Mouse (Mus musculus): Measurements from ENCODE around the gene Trim65. TPM values are rescaled to one million over a fixed set of nuclear protein-coding genes. Genes with fewer than 3 reads are reported as not detected.

Trim65 gene
- total and polyA plus RNA-seq, 2 experiments from 2014 or later = 2.7 to 5.9 TPM

DNA sequence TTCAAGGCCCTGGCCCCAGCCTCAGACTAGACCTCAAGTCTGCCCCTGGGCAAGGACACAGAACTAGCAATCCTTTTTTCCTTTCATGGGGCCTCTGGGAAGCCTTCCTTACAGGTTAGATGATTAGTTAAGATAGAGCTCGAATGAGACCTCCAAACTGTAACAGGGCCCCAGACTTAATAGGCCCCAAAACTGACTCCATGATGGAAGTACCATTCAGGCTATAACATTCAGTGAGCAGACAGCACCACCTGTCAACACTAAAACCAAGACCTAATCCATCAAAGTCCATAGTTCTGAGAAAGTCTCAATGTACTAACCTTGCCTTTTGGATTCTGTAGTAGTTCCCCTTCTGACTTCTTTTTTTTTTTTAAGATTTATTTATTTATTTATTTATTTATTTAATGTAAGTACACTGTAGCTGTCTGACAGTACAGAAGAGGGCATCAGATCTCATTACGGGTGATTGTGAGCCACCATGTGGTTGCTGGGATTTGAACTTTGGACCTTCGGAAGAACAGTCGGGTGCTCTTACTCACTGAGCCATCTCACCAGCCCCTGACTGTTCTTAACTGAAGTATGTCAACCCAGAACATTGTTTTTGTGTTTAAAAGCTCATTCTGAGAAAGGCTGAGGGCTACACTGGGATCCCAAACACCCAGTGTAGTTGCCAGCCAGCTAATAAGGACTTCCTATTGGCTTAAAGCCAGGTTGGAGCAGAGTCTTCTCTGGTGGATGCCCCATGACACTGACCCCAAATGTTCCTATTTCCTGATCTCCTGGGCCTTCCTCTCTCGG is 39.3 kb upstream of the Trim65 start:
- no peak for TF ChIP-seq CTCF (IDR thresholded peaks at IDR 0.05; ENCODE audit: low read depth)
- no peak for TF ChIP-seq EP300 (IDR thresholded peaks at IDR 0.05; ENCODE audit: low read depth)
- H3K36me3 ChIP-seq (replicated peaks; ENCODE audit: control insufficient read depth, insufficient read depth, low read length) = peaks cover 49% of the 10 kb centered on the region
- H3K4me1 ChIP-seq (ENCODE audit: control insufficient read depth, insufficient read depth) = peaks cover 8% of the 10 kb centered on the region
- 77% methylated on average over 5 of the region's 5 CpGs for WGBS
- no peak overlapping the region for H3K4me2 ChIP-seq (ENCODE audit: low read depth, low read length)
- no peak for ATAC-seq (ENCODE audit: insufficient read depth, low read depth)
- DNase-seq (ENCODE audit: low spot score) = no peak
- H3K27ac ChIP-seq (ENCODE audit: low read depth) = no peak overlapping the region
- no peaks in the 10 kb centered on the region for H3K27me3 ChIP-seq (ENCODE audit: control insufficient read depth, insufficient read depth, low read length)
- H3K9ac ChIP-seq (replicated peaks; ENCODE audit: low read depth, low read length) = no peak overlapping the region
- no peak overlapping the region for H3K4me3 ChIP-seq (ENCODE audit: low read depth, low read length)
- H3K9me3 ChIP-seq (replicated peaks; ENCODE audit: control insufficient read depth, low read length) = no peaks in the 10 kb centered on the region

DNA sequence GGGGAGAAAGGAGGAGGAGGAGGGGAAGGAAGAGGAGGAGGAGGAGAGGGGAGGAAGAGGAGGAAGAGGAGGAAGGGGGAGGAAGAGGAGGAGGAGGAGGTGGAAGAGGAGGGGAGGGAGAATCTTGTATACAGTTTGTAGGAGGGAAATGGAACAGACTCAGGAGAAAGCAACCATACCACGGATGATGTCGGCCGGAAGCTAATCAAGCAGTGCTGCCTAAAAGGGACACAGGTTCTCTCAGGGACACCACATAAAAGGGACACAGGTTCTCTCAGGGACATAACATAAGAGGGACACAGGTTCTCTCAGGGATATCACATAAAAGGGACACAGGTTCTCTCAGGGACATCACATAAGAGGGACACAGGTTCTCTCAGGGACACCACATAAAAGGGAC is 38.3 kb upstream of the Trim65 start:
- H3K27me3 ChIP-seq (ENCODE audit: control insufficient read depth, insufficient read depth, low read length) = no peaks in the 10 kb centered on the region
- H3K9me3 ChIP-seq (replicated peaks; ENCODE audit: control insufficient read depth, low read length) = no peaks in the 10 kb centered on the region
- DNase-seq (ENCODE audit: low spot score) (no peak), ATAC-seq (ENCODE audit: insufficient read depth, low read depth) (no peak)
- no peak overlapping the region for H3K9ac ChIP-seq (replicated peaks; ENCODE audit: low read depth, low read length)
- TF ChIP-seq EP300 (IDR thresholded peaks at IDR 0.05; ENCODE audit: low read depth) = no peak
- no peak for TF ChIP-seq CTCF (IDR thresholded peaks at IDR 0.05; ENCODE audit: low read depth)
- H3K27ac ChIP-seq (ENCODE audit: low read depth) = no peak overlapping the region
- no peak overlapping the region for H3K4me2 ChIP-seq (ENCODE audit: low read depth, low read length)
- WGBS = 71% methylated on average over 3 of the region's 3 CpGs
- H3K4me3 ChIP-seq (ENCODE audit: low read depth, low read length) = no peak overlapping the region
- H3K36me3 ChIP-seq (replicated peaks; ENCODE audit: control insufficient read depth, insufficient read depth, low read length) = peaks cover 44% of the 10 kb centered on the region
- H3K4me1 ChIP-seq (ENCODE audit: control insufficient read depth, insufficient read depth) = peaks cover 8% of the 10 kb centered on the region

DNA sequence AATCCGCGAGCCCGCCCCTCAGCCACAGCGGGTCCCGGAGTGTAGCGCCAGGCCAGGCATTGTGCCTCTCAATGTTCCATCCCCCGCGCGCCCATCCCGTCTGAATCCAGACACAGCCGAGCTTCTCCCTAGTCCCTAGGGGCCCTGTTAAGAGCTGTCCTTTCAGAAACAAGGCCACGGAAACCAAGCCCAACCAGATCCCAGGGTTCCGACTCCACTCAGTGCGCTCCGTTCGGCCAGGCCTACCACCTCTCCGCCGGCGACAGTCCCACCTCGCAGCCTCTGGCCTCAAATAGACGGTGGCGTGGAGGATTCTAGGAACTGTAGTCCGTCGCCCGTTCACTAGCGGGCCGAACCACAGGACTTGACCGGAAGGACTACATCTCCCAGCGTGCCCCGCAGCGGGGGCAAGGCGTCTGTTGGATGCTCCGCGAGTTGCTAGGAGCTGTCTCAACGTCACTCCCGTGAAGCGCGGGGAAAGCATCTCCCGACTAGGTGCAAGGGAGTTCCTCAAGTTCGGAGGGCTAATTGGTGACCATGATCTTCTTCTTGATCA is 37.0 kb upstream of the Trim65 start, which contains the start of gene Fbf1:
Gene Fbf1, minus strand, starts transcription at position 283 of the 556 bp plus-strand sequence.
- no peak for TF ChIP-seq CTCF (IDR thresholded peaks at IDR 0.05; ENCODE audit: low read depth)
- peak; percentile 83 for TF ChIP-seq EP300 (IDR thresholded peaks at IDR 0.05; ENCODE audit: low read depth)
- DNase-seq (ENCODE audit: low spot score) = peak; percentile 97

DNA sequence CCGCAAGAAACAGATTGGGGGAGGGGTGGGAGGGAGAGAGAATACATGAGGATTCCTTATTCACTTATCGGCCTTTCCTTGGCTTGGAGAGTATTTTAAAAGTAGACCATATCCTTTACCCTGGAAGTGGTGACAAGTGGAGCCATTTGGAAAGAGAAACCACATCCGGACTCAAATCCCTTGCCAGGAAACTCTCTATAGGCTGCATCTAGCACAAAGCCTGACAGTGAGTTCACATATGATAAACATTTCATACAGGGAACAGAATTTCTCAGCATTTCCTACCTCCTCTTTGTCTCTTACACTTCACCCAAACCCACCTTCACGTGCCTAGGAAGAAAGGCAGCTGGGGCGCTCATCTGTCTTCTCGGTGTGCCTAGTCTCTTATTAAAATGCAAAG is 36.3 kb upstream of the Trim65 start:
- Histone ChIP-seq H3K27ac (ENCODE audit: low read depth) (peak overlapping the region; percentile 91), H3K4me2 (ENCODE audit: low read depth, low read length) (peak overlapping the region; percentile 76), H3K4me1 (ENCODE audit: control insufficient read depth, insufficient read depth) (peaks cover 8% of the 10 kb centered on the region), H3K9me3 (replicated peaks; ENCODE audit: control insufficient read depth, low read length) (no peaks in the 10 kb centered on the region), H3K9ac (replicated peaks; ENCODE audit: low read depth, low read length) (peak overlapping the region; percentile 67), H3K4me3 (ENCODE audit: low read depth, low read length) (peak overlapping the region; percentile 67), H3K27me3 (ENCODE audit: control insufficient read depth, insufficient read depth, low read length) (no peaks in the 10 kb centered on the region), H3K36me3 (replicated peaks; ENCODE audit: control insufficient read depth, insufficient read depth, low read length) (peaks cover 24% of the 10 kb centered on the region)
- TF ChIP-seq CTCF (IDR thresholded peaks at IDR 0.05; ENCODE audit: low read depth) = no peak
- TF ChIP-seq EP300 (IDR thresholded peaks at IDR 0.05; ENCODE audit: low read depth) = no peak
- WGBS = 2% methylated on average over 6 of the region's 6 CpGs
- no peak for ATAC-seq (ENCODE audit: insufficient read depth, low read depth)
- peak; percentile 68 for DNase-seq (ENCODE audit: low spot score)

More for the DNA sequence above, 37.0 kb upstream of the Trim65 start, which contains the start of gene Fbf1:
- peak within 1 kb of the TSS; percentile 91 for H3K27ac ChIP-seq (ENCODE audit: low read depth)
- H3K4me3 ChIP-seq (ENCODE audit: low read depth, low read length) = peak within 1 kb of the TSS; percentile 67
- peak; percentile 97 for ATAC-seq (ENCODE audit: insufficient read depth, low read depth)
- WGBS = under 1% methylated on average over 40 of the region's 40 CpGs
- H3K36me3 ChIP-seq (replicated peaks; ENCODE audit: control insufficient read depth, insufficient read depth, low read length) = peaks cover 31% of the 10 kb centered on the region
- H3K9ac ChIP-seq (replicated peaks; ENCODE audit: low read depth, low read length) = peak within 1 kb of the TSS; percentile 67
- H3K4me1 ChIP-seq (ENCODE audit: control insufficient read depth, insufficient read depth) = peaks cover 8% of the 10 kb centered on the region
- peak within 1 kb of the TSS; percentile 76 for H3K4me2 ChIP-seq (ENCODE audit: low read depth, low read length)
- H3K27me3 ChIP-seq (ENCODE audit: control insufficient read depth, insufficient read depth, low read length) = no peaks in the 10 kb centered on the region
- H3K9me3 ChIP-seq (replicated peaks; ENCODE audit: control insufficient read depth, low read length) = no peaks in the 10 kb centered on the region

DNA sequence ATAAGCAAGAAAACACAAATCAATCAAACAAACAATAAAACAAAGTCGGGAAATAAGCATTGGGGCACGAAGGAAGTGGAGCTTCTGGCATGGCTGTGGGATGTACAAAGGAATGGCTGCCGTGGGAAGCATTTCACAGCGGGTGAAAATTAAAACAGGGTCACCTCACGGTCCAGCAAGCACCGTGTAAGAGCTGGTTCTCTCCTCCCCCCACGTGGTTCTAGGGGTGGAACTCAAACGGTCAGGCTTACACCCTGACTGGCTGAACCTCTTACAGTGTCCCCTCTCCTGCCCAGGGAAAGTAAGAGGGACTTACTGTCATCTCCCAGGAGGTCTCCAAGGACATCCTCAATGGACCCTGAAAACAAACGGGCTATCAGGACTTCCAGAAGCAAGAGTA is 32.1 kb upstream of the Trim65 start:
- no peak overlapping the region for H3K27ac ChIP-seq (ENCODE audit: low read depth)
- H3K4me3 ChIP-seq (ENCODE audit: low read depth, low read length) = no peak overlapping the region
- no peak overlapping the region for H3K9ac ChIP-seq (replicated peaks; ENCODE audit: low read depth, low read length)
- DNase-seq (ENCODE audit: low spot score) (no peak), ATAC-seq (ENCODE audit: insufficient read depth, low read depth) (no peak)
- no peaks in the 10 kb centered on the region for H3K9me3 ChIP-seq (replicated peaks; ENCODE audit: control insufficient read depth, low read length)
- WGBS = 58% methylated on average over 9 of the region's 9 CpGs
- peaks cover 36% of the 10 kb centered on the region for H3K36me3 ChIP-seq (replicated peaks; ENCODE audit: control insufficient read depth, insufficient read depth, low read length)
- no peak overlapping the region for H3K4me2 ChIP-seq (ENCODE audit: low read depth, low read length)
- H3K4me1 ChIP-seq (ENCODE audit: control insufficient read depth, insufficient read depth) = peaks cover 8% of the 10 kb centered on the region
- H3K27me3 ChIP-seq (ENCODE audit: control insufficient read depth, insufficient read depth, low read length) = no peaks in the 10 kb centered on the region
- no peak for TF ChIP-seq CTCF (IDR thresholded peaks at IDR 0.05; ENCODE audit: low read depth)
- no peak for TF ChIP-seq EP300 (IDR thresholded peaks at IDR 0.05; ENCODE audit: low read depth)

Measured in heart, postnatal 0 days (tissue).